Mouse (Mus musculus) 416B (cell line): Measurements from ENCODE around the gene Tmem167.
A peak's percentile ranks its signal among the peaks of the same experiment; 100 is the strongest.
"Not testable (repeated sequence)": the region's sequence is repeated elsewhere in the genome, so short reads cannot be mapped to it uniquely, and the experiment has no call there.

Experiments used
- DNase-seq: peaks from one replicate; pipeline ENCODE4 v3.0.0; 2011; ENCODE audit warnings: low read depth

The Tmem167 gene

GRCm38 (mm10) chr13:90088962-90089824 is at the start of gene Tmem167, which contains the start of gene Xrcc4:
Gene Tmem167 (plus strand): TSS chr13:90089123.
Gene Xrcc4 (minus strand): TSS chr13:90089608.
- DNase-seq: peak; percentile 99

- no peak for DNase-seq
These were observed 49.3 kb upstream of the Tmem167 start for GRCm38 (mm10) chr13:90039613-90040012.

GRCm38 (mm10) chr13:90051735-90052134 is 37.2 kb upstream of the Tmem167 start:
- DNase-seq: peak; percentile 72

- DNase-seq: no peak
These were observed 36.5 kb upstream of the Tmem167 start for GRCm38 (mm10) chr13:90052408-90052807.

- DNase-seq: peak; percentile 18
These were observed 27.0 kb upstream of the Tmem167 start for GRCm38 (mm10) chr13:90061877-90062276.

GRCm38 (mm10) chr13:90089825-90090183 is 881 bp downstream of the Tmem167 start:
- DNase-seq: no peak

GRCm38 (mm10) chr13:90101514-90101913 is 12.6 kb downstream of the Tmem167 start:
- peak; percentile 86 for DNase-seq

GRCm38 (mm10) chr13:90106139-90106538 is 17.2 kb downstream of the Tmem167 start:
- no peak for DNase-seq

GRCm38 (mm10) chr13:90108746-90109145 is 19.8 kb downstream of the Tmem167 start:
- DNase-seq: not testable (repeated sequence)

GRCm38 (mm10) chr13:90111681-90112080 is 22.8 kb downstream of the Tmem167 start:
- DNase-seq: no peak

- peak; percentile 57 for DNase-seq
These were observed 47.4 kb downstream of the Tmem167 start for GRCm38 (mm10) chr13:90136156-90136910.

- no peak for DNase-seq
These were observed 52.8 kb downstream of the Tmem167 start for GRCm38 (mm10) chr13:90141681-90142080.

- no peak for DNase-seq
These were observed 54.3 kb downstream of the Tmem167 start for GRCm38 (mm10) chr13:90143245-90143644.

- no peak for DNase-seq
These were observed 63.0 kb downstream of the Tmem167 start for GRCm38 (mm10) chr13:90151881-90152280.

- DNase-seq: no peak
These were observed 63.8 kb downstream of the Tmem167 start for GRCm38 (mm10) chr13:90152536-90153273.

GRCm38 (mm10) chr13:90164147-90164546 is 75.2 kb downstream of the Tmem167 start:
- no peak for DNase-seq

GRCm38 (mm10) chr13:90167044-90167443 is 78.1 kb downstream of the Tmem167 start:
- DNase-seq: no peak

GRCm38 (mm10) chr13:90170100-90170781 is 81.3 kb downstream of the Tmem167 start:
- no peak for DNase-seq

GRCm38 (mm10) chr13:90170782-90171179 is 81.9 kb downstream of the Tmem167 start:
- peak; percentile 40 for DNase-seq

GRCm38 (mm10) chr13:90171390-90171789 is 82.5 kb downstream of the Tmem167 start:
- DNase-seq: peak; percentile 17

- no peak for DNase-seq
These were observed 86.7 kb downstream of the Tmem167 start for GRCm38 (mm10) chr13:90175662-90176061.

- DNase-seq: no peak
These were observed 93.3 kb downstream of the Tmem167 start for GRCm38 (mm10) chr13:90182262-90182661.
